Mouse (Mus musculus) liver, embryonic 14.5 days (tissue): ENCODE results near the gene Kiss1r. TPM values are rescaled to one million over a fixed set of nuclear protein-coding genes. Genes with fewer than 3 reads are reported as not detected.

Experiments used
- ATAC-seq: fragments of 200-750 bp; cut with Nextera tagmentation; 2 replicates; pipeline ENCODE4 v1.8.0; 2017; ENCODE audit warnings: moderate number of reproducible peaks, mild to moderate bottlenecking, moderate library complexity; ENCODE audit not compliant: insufficient read depth
- DNase-seq, 3 experiments: peaks; one replicate each; pipeline ENCODE4 v3.0.0-alpha.2; 2012 to 2013; ENCODE audit warnings: low read depth in 3 of 3, low spot score in 3 of 3
- H3K27ac ChIP-seq: fragments of 300-500 bp; sonication (generic); 2 replicates; pipeline ENCODE4 v1.5.1; 2014; ENCODE audit warnings: moderate library complexity, mild to moderate bottlenecking, control low read depth, inconsistent platforms
- H3K27me3 ChIP-seq: fragments of 300-500 bp; sonication (generic); 2 replicates; pipeline ENCODE4 v1.6.1; 2014; ENCODE audit warnings: mild to moderate bottlenecking, low read length, moderate library complexity; ENCODE audit not compliant: control insufficient read depth, insufficient read depth
- H3K36me3 ChIP-seq: fragments of 300-500 bp; sonication (generic); replicated peaks from 2 replicates; pipeline ENCODE4 v1.6.1; 2014; ENCODE audit warnings: low read depth; ENCODE audit not compliant: control insufficient read depth, insufficient read depth
- H3K4me1 ChIP-seq, 2 experiments: fragments of 200-500 bp in 1 of 2; fragments of 300-500 bp in 1 of 2; sonication (generic) in 1 of 2; replicated peaks; 2 replicates each; pipeline ENCODE4 v1.6.1; 2012 to 2014; ENCODE audit warnings: antibody characterized with exemption in 1 of 2, inconsistent platforms in 1 of 2, low read length in 1 of 2; ENCODE audit not compliant: control insufficient read depth in 2 of 2, insufficient read depth in 2 of 2
- H3K4me2 ChIP-seq: fragments of 300-500 bp; sonication (generic); 2 replicates; pipeline ENCODE4 v1.6.1; 2014; ENCODE audit warnings: low read depth, mild to moderate bottlenecking, control low read depth, moderate library complexity
- H3K4me3 ChIP-seq, 2 experiments: fragments of 200-500 bp in 1 of 2; fragments of 300-500 bp in 1 of 2; sonication (generic) in 1 of 2; 2 replicates each; pipeline ENCODE4 v1.5.1; 2012 to 2014; ENCODE audit warnings: low read depth in 2 of 2, low read length in 2 of 2, mild to moderate bottlenecking in 2 of 2, control low read depth in 1 of 2, inconsistent platforms in 1 of 2, moderate library complexity in 1 of 2; ENCODE audit not compliant: insufficient read depth in 1 of 2
- H3K9ac ChIP-seq: fragments of 300-500 bp; sonication (generic); replicated peaks from 2 replicates; pipeline ENCODE4 v1.6.1; 2014; ENCODE audit warnings: mild to moderate bottlenecking, control low read depth, moderate library complexity
- H3K9me3 ChIP-seq: fragments of 300-500 bp; sonication (generic); 2 replicates; pipeline ENCODE4 v1.6.1; 2016; ENCODE audit warnings: low read length, mixed read lengths; ENCODE audit not compliant: control insufficient read depth
- CTCF ChIP-seq: IDR thresholded peaks from 2 replicates; pipeline ENCODE4 v1.5.1; 2016; ENCODE audit warnings: antibody characterized with exemption, low read depth, control low read depth
- EP300 ChIP-seq: IDR thresholded peaks from 2 replicates; pipeline ENCODE4 v1.6.1; 2016; ENCODE audit warnings: antibody characterized with exemption, low read depth
- WGBS: fragments of 180-500 bp; shearing (Covaris S2); extraction: QIAGEN DNeasy Blood & Tissue Kit; methylation state at CpG from one replicate; pipeline ENCODE4 v1.1.7; 2014; ENCODE audit not compliant: insufficient replicate concordance; 5-methylcytosine and 5-hydroxymethylcytosine counted together
- polyA plus RNA-seq, 2 experiments: library from polyadenylated mRNA; depleted of rRNA in 1 of 2; stranded (reverse) in 1 of 2; unstranded in 1 of 2; fragments of >200 nt; fragmentation: Nextera tagmentation in 1 of 2; extraction: Ambion mirVana in 1 of 2; gene quantifications; 2 replicates each; pipeline versions ENCODE4 v1.2.1 to v1.2.3; 2012 to 2014

The Kiss1r gene
- polyA plus RNA-seq, 2 experiments = 0.11 to 0.30 TPM

DNA sequence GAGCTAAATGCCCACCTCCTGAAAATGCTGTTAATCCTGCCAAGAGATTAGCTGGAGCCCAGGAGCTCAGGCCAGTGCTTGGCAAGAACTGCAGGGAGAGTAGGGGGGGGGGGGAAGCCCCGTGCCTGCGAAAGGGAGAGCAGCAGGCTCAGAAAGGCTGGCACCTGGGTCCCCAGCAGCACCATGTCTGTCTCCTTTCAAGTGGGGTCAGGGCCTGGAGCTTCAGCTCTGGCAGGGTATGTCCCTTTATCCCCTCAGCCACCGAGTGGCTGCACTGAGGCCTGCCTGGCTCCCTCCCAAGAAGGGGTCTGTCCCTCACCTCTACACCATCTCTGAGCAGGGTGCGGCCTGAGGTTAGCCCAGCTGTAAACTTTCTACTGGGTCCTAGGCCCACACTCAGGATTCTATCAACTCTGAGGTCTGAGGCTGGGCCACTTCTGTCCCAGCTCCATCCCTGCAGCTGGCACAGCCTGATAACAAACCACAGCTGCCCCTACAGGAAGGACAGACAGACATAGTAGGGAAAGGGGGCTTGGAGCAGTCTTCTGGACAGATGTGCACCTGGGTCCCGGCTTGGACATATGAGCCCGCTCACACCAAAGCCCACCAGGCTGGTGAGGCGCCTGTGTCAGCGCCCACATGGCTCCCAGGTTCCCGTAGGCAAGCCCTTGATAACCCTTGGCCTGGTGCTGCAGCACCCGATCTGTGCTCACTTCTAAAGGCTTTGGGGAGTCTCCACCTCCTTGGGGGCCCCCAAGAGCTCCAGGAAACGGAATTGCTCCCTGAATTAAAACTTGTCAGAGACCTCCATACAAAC, 2.4 kb upstream of the Kiss1r start:
- DNase-seq = peak in 2 of 3 experiments; percentile 55 to 60
- peak overlapping the region; percentile 80 for H3K27ac ChIP-seq

DNA sequence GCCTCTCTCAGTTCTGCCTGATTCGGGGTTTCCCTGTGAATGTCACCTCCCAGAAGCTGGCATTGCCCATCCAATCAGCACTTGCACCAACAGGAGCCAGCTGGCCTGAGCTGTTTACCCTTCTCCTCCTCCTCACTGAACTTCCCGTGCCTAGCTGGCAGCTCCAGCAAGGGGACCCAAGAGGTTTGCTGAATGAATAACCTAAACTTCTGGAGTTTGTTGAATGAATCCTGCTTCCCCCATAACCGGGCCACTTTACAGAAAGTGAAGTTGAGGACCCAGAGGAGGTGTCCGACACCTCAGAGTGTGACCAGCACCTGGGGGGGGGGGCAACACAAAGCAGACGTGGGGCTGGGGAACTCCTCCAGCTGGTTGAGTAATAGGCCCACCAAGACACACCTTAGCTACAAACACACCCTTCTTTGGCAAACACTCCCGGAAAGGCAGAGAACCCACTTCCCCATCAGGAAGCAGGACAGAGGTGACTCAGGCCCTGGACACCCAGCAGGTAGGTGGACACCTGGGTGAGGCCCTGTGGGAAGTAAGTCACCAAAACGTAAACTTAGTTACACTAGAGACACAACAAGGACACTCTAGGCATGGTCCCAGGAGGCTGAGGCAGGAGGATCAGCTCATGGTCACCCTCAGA, 1.7 kb upstream of the Kiss1r start:
- H3K4me2 ChIP-seq = peak overlapping the region; percentile 94
- TF ChIP-seq CTCF (no peak), EP300 (no peak)
- H3K4me3 ChIP-seq = peak overlapping the region; percentile 26 to 69; a peak in 3 of 4 replicates
- H3K4me1 ChIP-seq = peaks cover 23 to 29% of the 10 kb centered on the region in 2 experiments
- peaks cover 24% of the 10 kb centered on the region for H3K27me3 ChIP-seq
- ATAC-seq (no peak; the same call in 1 of the 2 replicates), DNase-seq (no peak)
- no peaks in the 10 kb centered on the region for H3K9me3 ChIP-seq
- H3K27ac ChIP-seq = peak overlapping the region; percentile 80
- peak overlapping the region; percentile 64 for H3K9ac ChIP-seq
- WGBS = 31% methylated on average over 7 of the region's 7 CpGs
- no peaks in the 10 kb centered on the region for H3K36me3 ChIP-seq

More for the DNA sequence above, 2.4 kb upstream of the Kiss1r start:
- Histone ChIP-seq H3K4me1 (peaks cover 23 to 33% of the 10 kb centered on the region in 2 experiments), H3K4me3 (peak overlapping the region; percentile 26 to 69), H3K4me2 (peak overlapping the region; percentile 94), H3K27me3 (peaks cover 17% of the 10 kb centered on the region), H3K9ac (peak overlapping the region; percentile 64), H3K9me3 (no peaks in the 10 kb centered on the region), H3K36me3 (no peaks in the 10 kb centered on the region)
- TF ChIP-seq EP300 = peak; percentile 72
- TF ChIP-seq CTCF = no peak
- ATAC-seq = peak; percentile 77
- 16% methylated on average over 11 of the region's 11 CpGs for WGBS

DNA sequence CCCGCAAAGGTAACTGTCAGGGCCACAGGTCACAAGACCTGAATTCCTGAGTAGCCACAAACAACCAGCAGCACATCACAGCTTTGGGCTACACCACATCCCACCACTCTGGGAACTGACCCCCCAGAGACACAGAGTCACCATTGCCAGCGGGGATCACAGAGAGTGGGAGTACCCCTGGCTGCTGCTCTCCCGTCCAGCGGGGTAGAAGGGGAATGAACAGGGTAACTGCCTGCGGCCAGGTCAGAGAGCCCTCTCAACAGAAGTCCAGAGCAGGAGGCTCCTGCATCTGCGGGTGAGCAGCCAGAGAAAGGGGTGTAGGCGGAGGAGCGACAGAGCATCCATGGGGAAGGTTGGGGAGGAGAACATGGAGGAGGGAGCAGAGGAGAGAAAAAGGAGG, 690 bp upstream of the Kiss1r start:
- peaks cover 23 to 29% of the 10 kb centered on the region in 2 experiments for H3K4me1 ChIP-seq
- DNase-seq (no peak), ATAC-seq (no peak)
- peaks cover 34% of the 10 kb centered on the region for H3K27me3 ChIP-seq
- H3K27ac ChIP-seq = peak overlapping the region; percentile 49
- TF ChIP-seq CTCF = no peak
- TF ChIP-seq EP300 = no peak
- no peaks in the 10 kb centered on the region for H3K36me3 ChIP-seq
- WGBS = 9% methylated on average over 8 of the region's 8 CpGs
- peak overlapping the region; percentile 69 to 75 for H3K4me3 ChIP-seq
- H3K4me2 ChIP-seq = peak overlapping the region; percentile 94
- peak overlapping the region; percentile 83 for H3K9ac ChIP-seq
- no peaks in the 10 kb centered on the region for H3K9me3 ChIP-seq

DNA sequence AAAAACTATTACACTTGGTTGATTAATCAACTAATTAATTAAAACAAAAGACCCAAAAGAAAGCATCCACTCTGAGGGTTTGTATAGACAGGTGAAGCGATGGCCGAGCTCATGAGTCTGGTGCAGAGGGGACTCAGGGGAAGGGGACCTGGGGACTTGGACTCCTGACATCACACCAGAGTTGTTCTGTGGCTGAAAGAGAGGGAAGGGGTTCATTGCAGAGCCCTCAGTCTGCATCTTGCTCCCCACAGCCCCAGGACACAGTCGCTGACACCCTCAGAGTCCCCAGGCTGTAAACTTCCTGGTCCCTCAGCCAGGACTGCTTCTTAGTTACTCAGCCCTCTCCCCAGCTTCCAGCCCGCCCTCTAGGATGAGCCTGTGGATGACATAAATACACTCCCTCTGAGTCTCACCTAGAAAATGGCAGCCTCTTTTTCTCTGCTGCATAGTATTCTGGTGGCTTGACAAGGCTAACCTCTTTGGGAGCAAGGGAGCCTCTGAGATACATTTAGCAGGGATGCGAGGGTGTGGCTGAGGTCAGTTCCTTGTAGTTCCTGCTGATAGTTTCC, 845 bp downstream of the Kiss1r start:
- Histone ChIP-seq H3K4me3 (peak overlapping the region in 1 of 2 experiments; percentile 69; a peak in 1 of 4 replicates), H3K9ac (peak overlapping the region; percentile 83; the same call in 1 of the 2 replicates), H3K27me3 (peaks cover 49% of the 10 kb centered on the region), H3K4me2 (peak overlapping the region; percentile 94), H3K9me3 (no peaks in the 10 kb centered on the region), H3K36me3 (no peaks in the 10 kb centered on the region), H3K27ac (no peak overlapping the region), H3K4me1 (peaks cover 23 to 29% of the 10 kb centered on the region in 2 experiments)
- WGBS = 67% methylated on average over 5 of the region's 5 CpGs
- DNase-seq (no peak), ATAC-seq (no peak)
- no peak for TF ChIP-seq EP300
- TF ChIP-seq CTCF = no peak
